Mouse (Mus musculus) right cerebral cortex, postnatal 36 days (tissue): ENCODE data around the gene Ap5m1.
A peak's percentile ranks its signal among the peaks of the same experiment; 100 is the strongest.
"Not testable (repeated sequence)": the region's sequence is repeated elsewhere in the genome, so short reads cannot be mapped to it uniquely, and the experiment has no call there.

Experiments
- DNase-seq, 2 experiments: peaks; one replicate each; pipeline ENCODE4 v3.0.0; 2022; ENCODE audit warnings: low spot score in 2 of 2, mixed read lengths in 1 of 2

Gene Ap5m1

GRCm38 (mm10) chr14:49065529-49066273 lies at the start of gene Ap5m1:
Gene Ap5m1, plus strand, starts transcription at chr14:49066097.
- DNase-seq: peak; percentile 11 to 12

- no peak for DNase-seq
Observed at GRCm38 (mm10) chr14:49019765-49020164, 46.1 kb upstream of the Ap5m1 start.

GRCm38 (mm10) chr14:49027040-49027778 lies 38.7 kb upstream of the Ap5m1 start:
- DNase-seq: no peak

- DNase-seq: no peak
Observed at GRCm38 (mm10) chr14:49027779-49028368, 38.0 kb upstream of the Ap5m1 start.

GRCm38 (mm10) chr14:49028991-49029390 lies 36.9 kb upstream of the Ap5m1 start:
- DNase-seq: no peak

- no peak for DNase-seq
Observed at GRCm38 (mm10) chr14:49045610-49046009, 20.3 kb upstream of the Ap5m1 start.

GRCm38 (mm10) chr14:49049492-49049891 lies 16.4 kb upstream of the Ap5m1 start:
- DNase-seq: no peak

DNA sequence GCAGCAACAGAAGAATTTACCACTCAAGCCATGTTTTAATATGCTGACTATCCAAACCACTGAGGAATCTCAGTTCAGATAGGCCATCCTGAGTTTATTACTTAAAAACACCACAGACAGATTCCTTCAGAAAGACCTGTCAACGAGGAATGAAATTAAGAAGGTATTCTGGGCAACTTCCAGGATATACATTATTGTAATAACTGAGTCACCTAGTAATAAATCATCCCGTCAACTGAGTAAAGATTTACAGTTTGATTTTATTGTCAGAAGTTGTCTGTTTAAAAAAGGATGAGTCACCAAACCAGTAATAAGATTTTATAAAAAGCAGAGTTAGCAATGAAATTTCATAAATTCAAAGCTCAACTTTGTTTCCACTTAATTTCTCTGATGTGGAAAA lies 2.1 kb upstream of the Ap5m1 start:
- no peak for DNase-seq

- DNase-seq: peak; percentile 95 to 96
Observed at GRCm38 (mm10) chr14:49066274-49066823, 452 bp downstream of the Ap5m1 start, which contains the start of gene Exoc5. Gene Exoc5, minus strand, starts transcription at chr14:49066653.

DNA sequence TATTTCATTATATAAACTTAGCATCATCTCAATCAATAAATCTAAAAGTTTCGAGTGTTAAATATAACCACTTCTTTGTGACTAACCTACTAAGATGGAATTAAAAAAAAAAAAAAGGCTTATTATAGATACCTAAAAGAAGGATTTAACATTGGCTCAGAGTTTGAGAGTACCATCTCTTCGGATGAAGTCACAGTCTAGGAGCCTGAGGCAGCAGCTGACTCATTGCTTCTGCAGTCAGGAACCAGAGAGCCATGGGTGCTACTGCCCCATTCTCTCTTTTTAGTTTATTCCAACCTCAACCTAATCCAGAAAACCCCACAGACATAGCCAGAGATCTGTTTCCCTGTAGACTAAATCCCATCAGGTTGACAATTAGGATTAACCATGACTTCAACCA lies 6.9 kb downstream of the Ap5m1 start:
- no peak for DNase-seq

DNA sequence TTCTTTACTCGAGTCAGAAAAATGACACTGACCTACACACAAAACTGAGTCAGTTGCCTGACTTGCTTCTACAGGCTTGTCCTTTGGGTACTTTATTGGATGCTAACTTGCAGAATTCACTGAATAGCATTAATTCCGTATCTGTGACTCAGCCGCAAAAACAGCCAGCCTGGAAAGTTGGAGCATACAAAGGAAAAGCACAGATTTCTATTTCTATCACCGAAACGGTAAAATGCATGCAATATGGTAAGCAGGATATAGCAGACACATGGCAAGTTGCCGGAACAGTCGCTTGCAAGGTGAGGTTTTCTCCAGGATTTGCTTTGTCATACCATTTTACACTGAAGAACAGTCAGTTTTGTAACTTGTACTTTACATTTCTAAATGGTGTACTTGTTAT lies 8.0 kb downstream of the Ap5m1 start:
- DNase-seq: peak in 1 of 2 experiments; percentile 18

DNA sequence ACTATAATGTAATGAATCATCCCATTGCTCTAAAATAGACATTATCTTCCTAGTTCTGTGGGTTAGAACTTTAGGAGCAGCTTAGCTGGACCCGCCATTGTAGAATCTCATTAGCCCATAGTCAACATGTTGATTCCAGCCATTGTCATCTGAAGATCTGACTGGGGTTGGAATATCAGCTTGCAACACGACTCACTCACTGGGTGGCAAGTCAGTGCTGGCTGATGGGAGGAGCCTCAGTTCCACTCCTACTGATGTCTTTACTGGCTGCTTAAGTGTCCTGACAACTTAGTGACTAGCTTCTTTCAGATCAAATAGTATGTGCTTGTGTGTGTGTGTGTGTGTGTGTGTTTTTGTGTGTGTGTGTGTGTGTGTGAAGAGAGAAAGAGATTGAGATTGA lies 8.5 kb downstream of the Ap5m1 start:
- no peak for DNase-seq

DNA sequence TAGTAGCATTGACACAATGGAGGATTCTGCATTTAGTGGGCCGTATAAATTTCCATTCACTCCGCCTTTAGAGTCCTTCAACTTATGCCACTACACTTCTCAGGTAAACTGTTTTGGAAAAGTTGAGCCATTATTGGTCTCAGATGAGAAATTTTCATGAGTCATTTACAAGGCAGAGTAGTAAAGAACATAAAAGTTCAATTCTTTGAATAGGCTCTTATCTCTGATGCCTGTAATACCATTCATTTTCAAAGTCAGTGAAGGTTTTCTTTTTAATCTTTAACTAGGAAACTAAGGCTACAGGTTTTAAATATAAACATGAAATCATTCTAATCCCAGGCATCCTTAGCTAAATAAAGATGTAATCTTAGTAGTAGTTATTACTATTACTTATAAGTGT lies 12.9 kb downstream of the Ap5m1 start:
- DNase-seq: no peak

DNA sequence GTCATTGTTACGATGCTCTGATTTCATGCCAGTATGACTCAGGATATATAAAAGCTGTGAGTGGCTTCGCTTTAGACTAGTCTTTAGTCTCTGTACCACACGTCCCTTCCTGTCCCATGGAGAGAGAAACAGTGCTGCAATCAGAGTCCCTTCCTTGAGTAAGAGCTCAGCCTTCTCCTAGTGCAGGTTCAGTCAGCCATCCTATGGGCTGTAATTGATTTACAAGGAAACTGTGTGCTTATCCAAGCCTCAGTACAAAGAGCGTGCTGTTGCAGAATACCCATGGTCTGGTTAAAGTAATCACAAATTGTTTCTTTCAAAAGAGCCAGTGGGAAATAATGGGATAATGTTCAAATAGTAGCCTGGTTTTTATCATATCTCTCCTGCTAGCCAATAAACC lies 20.6 kb downstream of the Ap5m1 start:
- no peak for DNase-seq

GRCm38 (mm10) chr14:49088155-49089048 lies 22.5 kb downstream of the Ap5m1 start:
- DNase-seq: no peak

DNA sequence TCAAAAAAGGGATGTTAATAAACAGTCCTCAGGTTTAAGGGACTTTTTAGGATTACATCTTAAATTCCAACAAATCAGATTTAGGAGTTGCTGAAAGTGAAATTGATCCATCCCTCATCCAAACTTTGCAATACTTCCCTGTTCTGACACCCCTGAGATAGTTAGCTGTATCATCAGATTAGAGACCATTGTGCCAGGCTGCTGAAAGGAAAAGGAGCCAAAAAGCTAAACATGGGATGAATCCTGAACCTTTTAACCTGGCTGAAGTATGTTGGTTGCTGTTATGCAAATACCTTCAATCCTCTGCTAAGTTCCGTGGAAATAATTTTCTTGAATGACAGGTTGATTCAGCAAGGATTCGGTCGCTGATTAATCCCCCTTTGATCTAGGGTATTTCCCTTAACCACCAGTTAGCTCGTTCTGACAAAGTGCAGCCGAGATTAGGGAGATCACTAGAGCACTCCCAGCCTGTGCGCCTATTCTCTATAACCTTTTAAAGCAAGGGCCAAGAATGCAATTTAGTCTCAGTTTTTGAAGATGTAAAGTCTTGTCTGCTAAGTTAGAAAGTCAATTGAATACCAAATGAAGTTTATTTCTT lies 23.7 kb downstream of the Ap5m1 start:
- DNase-seq: no peak

DNA sequence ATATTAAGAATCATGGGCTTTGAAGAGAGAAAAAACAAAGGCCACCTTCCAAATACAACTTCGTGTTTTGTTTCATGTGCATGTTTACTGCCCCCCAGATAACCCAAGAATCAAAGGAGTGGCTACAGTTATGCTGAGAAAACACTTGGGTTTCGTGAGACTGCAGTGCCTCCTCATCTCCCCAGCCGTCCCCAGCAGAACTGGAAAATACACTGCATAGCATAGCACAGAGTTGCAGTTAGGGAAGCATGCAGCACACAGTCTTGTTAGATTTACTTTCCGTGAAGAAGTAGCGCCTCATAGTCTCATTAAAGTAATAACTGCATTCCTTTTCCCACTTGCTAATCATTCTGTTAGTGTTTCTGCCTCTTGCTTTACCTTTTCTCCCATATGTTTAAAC lies 24.2 kb downstream of the Ap5m1 start:
- no peak for DNase-seq

- DNase-seq: no peak
Observed at GRCm38 (mm10) chr14:49091277-49091676, 25.4 kb downstream of the Ap5m1 start.

DNA sequence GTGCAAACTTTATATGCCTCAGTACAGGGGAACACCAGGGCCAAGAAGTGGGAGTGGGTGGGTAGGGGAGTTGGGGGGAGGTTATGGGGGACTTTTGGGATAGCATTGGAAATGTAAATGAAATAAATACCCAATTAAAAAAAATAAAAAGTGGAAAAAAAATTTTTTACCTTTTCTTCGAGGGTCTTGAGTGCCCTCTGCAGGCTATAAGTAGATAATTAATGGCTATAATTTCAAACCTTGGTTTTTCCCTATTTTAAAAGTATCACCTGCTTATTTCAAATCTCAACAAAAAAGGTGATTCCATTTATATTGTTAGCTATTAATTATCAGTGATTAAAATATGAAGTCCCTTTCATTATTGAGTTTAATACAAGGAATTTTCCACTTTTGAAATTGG lies 25.9 kb downstream of the Ap5m1 start:
- DNase-seq: not testable (repeated sequence)

GRCm38 (mm10) chr14:49118381-49118780 lies 52.5 kb downstream of the Ap5m1 start:
- DNase-seq: peak; percentile 19 to 30

GRCm38 (mm10) chr14:49121723-49122122 lies 55.8 kb downstream of the Ap5m1 start:
- no peak for DNase-seq
